Mouse (Mus musculus): ENCODE results near the gene Amph.

Gene Amph

GRCm38 (mm10) chr13:19126912-19127552 is 179.0 kb downstream of the Amph start:
- ChIA-PET POLR2A (no interaction called here), CTCF (no interaction called here)

GRCm38 (mm10) chr13:19133833-19134232 is 185.8 kb downstream of the Amph start:
- CTCF ChIA-PET = interaction anchor here in 1 of 4 experiments (1.0 kb wide), 1 partner anchor 11 kb away, joined by 3 read pairs; no protein-coding TSS in a partner anchor

GRCm38 (mm10) chr13:19137212-19137611 is 189.2 kb downstream of the Amph start:
- POLR2A ChIA-PET = interaction anchor here in 3 of 4 experiments (0.9 to 2.3 kb wide), 7 partner anchors 12 to 420 kb away, joined by 3 to 12 read pairs (median 5); partner anchors contain the start of gene Vps41 (in 1 of the 3)
- CTCF ChIA-PET = no interaction called here

More at GRCm38 (mm10) chr13:19133833-19134232, 185.8 kb downstream of the Amph start:
- POLR2A ChIA-PET = interaction anchor here in 1 of 4 experiments (0.6 kb wide), 1 partner anchor 1306 kb away, joined by 3 read pairs; no protein-coding TSS in a partner anchor

- ChIA-PET POLR2A (interaction anchor here in 3 of 4 experiments (0.5 to 2.3 kb wide), 15 partner anchors 11 to 652 kb away, joined by 3 to 12 read pairs (median 4); partner anchors contain the start of genes Stard3nl (in 1 of the 3) and Vps41 (in 1 of the 3)), CTCF (no interaction called here)
These were observed 189.9 kb downstream of the Amph start for GRCm38 (mm10) chr13:19137932-19138331.

GRCm38 (mm10) chr13:19138550-19138949 is 190.5 kb downstream of the Amph start:
- ChIA-PET POLR2A (interaction anchor here in 3 of 4 experiments (0.5 to 2.3 kb wide), 13 partner anchors 11 to 653 kb away, joined by 3 to 12 read pairs (median 3); partner anchors contain the start of genes Stard3nl (in 1 of the 3) and Vps41 (in 1 of the 3)), CTCF (no interaction called here)

GRCm38 (mm10) chr13:19139104-19139503 is 191.1 kb downstream of the Amph start:
- ChIA-PET CTCF (no interaction called here), POLR2A (interaction anchor here in 2 of 4 experiments (0.6 to 1.6 kb wide), 2 partner anchors 10 to 978 kb away, joined by 3 to 12 read pairs; no protein-coding TSS in a partner anchor)

- ChIA-PET CTCF (no interaction called here), POLR2A (interaction anchor here in 2 of 4 experiments (0.6 to 0.7 kb wide), 2 partner anchors 32 to 60 kb away, joined by 3 read pairs; no protein-coding TSS in a partner anchor)
These were observed 191.8 kb downstream of the Amph start for GRCm38 (mm10) chr13:19139771-19140170.

- ChIA-PET POLR2A (no interaction called here), CTCF (no interaction called here)
These were observed 195.8 kb downstream of the Amph start for GRCm38 (mm10) chr13:19143766-19144165.

GRCm38 (mm10) chr13:19147468-19147867 is 199.5 kb downstream of the Amph start:
- ChIA-PET POLR2A (no interaction called here), CTCF (no interaction called here)

- ChIA-PET POLR2A (interaction anchor here in 3 of 4 experiments (1.0 to 2.0 kb wide), 5 partner anchors 11 to 15 kb away, joined by 3 to 12 read pairs (median 6); no protein-coding TSS in a partner anchor), CTCF (no interaction called here)
These were observed 201.6 kb downstream of the Amph start for GRCm38 (mm10) chr13:19149574-19149973.

- POLR2A ChIA-PET = interaction anchor here in 3 of 4 experiments (1.4 to 2.0 kb wide), 3 partner anchors 13 kb away, joined by 6 to 12 read pairs (median 11); no protein-coding TSS in a partner anchor
- CTCF ChIA-PET = no interaction called here
These were observed 202.7 kb downstream of the Amph start for GRCm38 (mm10) chr13:19150438-19151301.

GRCm38 (mm10) chr13:19152126-19152525 is 204.1 kb downstream of the Amph start:
- POLR2A ChIA-PET = interaction anchor here in 1 of 4 experiments (1.9 kb wide), 1 partner anchor 14 kb away, joined by 5 read pairs; no protein-coding TSS in a partner anchor
- CTCF ChIA-PET = no interaction called here

GRCm38 (mm10) chr13:19158484-19158883 is 210.5 kb downstream of the Amph start:
- CTCF ChIA-PET = interaction anchor here in 2 of 4 experiments (0.5 to 1.3 kb wide), 2 partner anchors 19 to 687 kb away, joined by 3 to 4 read pairs; no protein-coding TSS in a partner anchor
- POLR2A ChIA-PET = interaction anchor here in 1 of 4 experiments (1.1 kb wide), 1 partner anchor 20 kb away, joined by 3 read pairs; no protein-coding TSS in a partner anchor

GRCm38 (mm10) chr13:19160616-19161015 is 212.6 kb downstream of the Amph start:
- POLR2A ChIA-PET = no interaction called here
- CTCF ChIA-PET = interaction anchor here in 1 of 4 experiments (0.6 kb wide), 1 partner anchor 523 kb away, joined by 3 read pairs; no protein-coding TSS in a partner anchor

GRCm38 (mm10) chr13:19161111-19161510 is 213.1 kb downstream of the Amph start:
- POLR2A ChIA-PET = no interaction called here
- CTCF ChIA-PET = interaction anchor here in 1 of 4 experiments (0.6 kb wide), 1 partner anchor 522 kb away, joined by 3 read pairs; no protein-coding TSS in a partner anchor

GRCm38 (mm10) chr13:19162120-19162519 is 214.1 kb downstream of the Amph start:
- POLR2A ChIA-PET = no interaction called here
- CTCF ChIA-PET = no interaction called here

- CTCF ChIA-PET = interaction anchor here (0.5 to 2.5 kb wide), 9 partner anchors 20 to 507 kb away, joined by 3 to 12 read pairs (median 4); no protein-coding TSS in a partner anchor
- POLR2A ChIA-PET = no interaction called here
These were observed 229.8 kb downstream of the Amph start for GRCm38 (mm10) chr13:19177662-19178259.

- CTCF ChIA-PET = interaction anchor here (0.6 to 2.5 kb wide), 7 partner anchors 33 to 506 kb away, joined by 3 to 12 read pairs (median 3); no protein-coding TSS in a partner anchor
- POLR2A ChIA-PET = no interaction called here
These were observed 230.3 kb downstream of the Amph start for GRCm38 (mm10) chr13:19178351-19178750.

- ChIA-PET POLR2A (no interaction called here), CTCF (no interaction called here)
These were observed 234.3 kb downstream of the Amph start for GRCm38 (mm10) chr13:19182259-19182658.
